Mouse (Mus musculus) hindbrain, embryonic 16.5 days (tissue): ENCODE data around the gene Mtmr11. TPM values are rescaled to one million over a fixed set of nuclear protein-coding genes. Genes with fewer than 3 reads are reported as not detected.
"Not testable (repeated sequence)": the region's sequence is repeated elsewhere in the genome, so short reads cannot be mapped to it uniquely, and the experiment has no call there.

Experiments
- ATAC-seq: fragments of 200-750 bp; cut with Nextera tagmentation; 2 replicates; pipeline ENCODE4 v1.8.0; 2017; ENCODE audit warnings: moderate TSS enrichment, moderate library complexity
- H3K27ac ChIP-seq: fragments of 300-500 bp; sonication (generic); 2 replicates; pipeline ENCODE4 v1.5.1; 2014; ENCODE audit warnings: low read depth, mild to moderate bottlenecking, control low read depth, low read length, moderate library complexity
- H3K27me3 ChIP-seq: fragments of 300-500 bp; sonication (generic); replicated peaks from 2 replicates; pipeline ENCODE4 v1.6.1; 2014; ENCODE audit warnings: low read length; ENCODE audit not compliant: control insufficient read depth, insufficient read depth
- H3K36me3 ChIP-seq: fragments of 300-500 bp; sonication (generic); 2 replicates; pipeline ENCODE4 v1.6.1; 2014; ENCODE audit warnings: mild to moderate bottlenecking, low read length, moderate library complexity, mixed read lengths; ENCODE audit not compliant: control insufficient read depth, insufficient read depth
- H3K4me1 ChIP-seq: fragments of 300-500 bp; sonication (generic); 2 replicates; pipeline ENCODE4 v1.6.1; 2014; ENCODE audit warnings: low read depth, low read length; ENCODE audit not compliant: control insufficient read depth, insufficient read depth
- H3K4me2 ChIP-seq: fragments of 300-500 bp; sonication (generic); 2 replicates; pipeline ENCODE4 v1.6.1; 2014; ENCODE audit warnings: mild to moderate bottlenecking, low read length, control low read depth, moderate library complexity
- H3K4me3 ChIP-seq: fragments of 300-500 bp; sonication (generic); 2 replicates; pipeline ENCODE4 v1.5.1; 2014; ENCODE audit warnings: mild to moderate bottlenecking, low read length, control low read depth, moderate library complexity
- H3K9ac ChIP-seq: fragments of 300-500 bp; sonication (generic); 2 replicates; pipeline ENCODE4 v1.6.1; 2014; ENCODE audit warnings: low read depth, mild to moderate bottlenecking, control low read depth, low read length, moderate library complexity
- H3K9me3 ChIP-seq: fragments of 300-500 bp; sonication (generic); 2 replicates; pipeline ENCODE4 v1.6.1; 2014; ENCODE audit warnings: mild to moderate bottlenecking, low read length, moderate library complexity; ENCODE audit not compliant: control insufficient read depth
- WGBS: fragments of 180-500 bp; shearing (Covaris S2); extraction: QIAGEN DNeasy Blood & Tissue Kit; methylation state at CpG from one replicate; pipeline ENCODE4 v1.1.7; 2014; 5-methylcytosine and 5-hydroxymethylcytosine counted together
- polyA plus RNA-seq: library from polyadenylated mRNA; unstranded; fragments of >200 nt; fragmentation: Nextera tagmentation; extraction: Ambion mirVana; gene quantifications from 2 replicates; pipeline ENCODE4 v1.2.1, GENCODE M21; 2015

Mtmr11 gene
- polyA plus RNA-seq, 1 experiment from 2014 or later = 12.7 TPM

DNA sequence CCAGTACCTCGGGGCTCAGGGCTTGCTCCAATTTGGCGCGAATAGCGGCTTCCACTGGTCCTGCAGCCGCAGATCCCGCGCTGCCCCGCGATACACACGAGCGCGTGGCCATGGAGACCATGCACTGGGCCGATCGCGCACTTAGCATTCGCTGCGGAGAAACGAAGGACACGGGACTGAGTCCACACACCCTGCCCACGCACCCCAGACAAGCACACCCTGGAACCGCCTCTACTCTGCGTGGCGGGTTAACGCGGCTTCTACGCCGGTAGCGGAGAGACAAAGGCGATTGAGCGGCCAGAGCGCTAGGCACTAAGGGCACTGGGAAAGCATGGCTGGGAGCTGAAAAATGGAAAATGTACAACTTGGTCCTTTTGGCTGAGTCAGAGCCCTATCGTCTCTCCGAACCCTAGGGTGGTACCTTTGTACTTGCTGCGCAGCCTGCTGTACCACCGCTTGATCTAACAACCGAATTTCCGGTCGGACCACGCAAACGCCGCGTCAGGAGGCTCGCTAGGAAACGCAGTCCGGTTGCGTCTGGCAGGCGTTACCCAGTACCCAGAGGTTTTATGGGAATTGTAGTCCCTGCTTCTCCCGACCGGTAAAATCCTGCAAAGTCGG, 35.4 kb downstream of the Mtmr11 start:
- no peaks in the 10 kb centered on the region for H3K27me3 ChIP-seq
- H3K4me1 ChIP-seq = peaks cover 11% of the 10 kb centered on the region
- peak overlapping the region; percentile 88 for H3K9ac ChIP-seq
- H3K4me3 ChIP-seq = peak overlapping the region; percentile 74
- H3K27ac ChIP-seq = peak overlapping the region; percentile 96
- peaks cover 16% of the 10 kb centered on the region for H3K36me3 ChIP-seq
- H3K9me3 ChIP-seq = no peaks in the 10 kb centered on the region
- peak; percentile 95 for ATAC-seq
- peak overlapping the region; percentile 95 for H3K4me2 ChIP-seq
- under 1% methylated on average over 50 of the region's 50 CpGs for WGBS

DNA sequence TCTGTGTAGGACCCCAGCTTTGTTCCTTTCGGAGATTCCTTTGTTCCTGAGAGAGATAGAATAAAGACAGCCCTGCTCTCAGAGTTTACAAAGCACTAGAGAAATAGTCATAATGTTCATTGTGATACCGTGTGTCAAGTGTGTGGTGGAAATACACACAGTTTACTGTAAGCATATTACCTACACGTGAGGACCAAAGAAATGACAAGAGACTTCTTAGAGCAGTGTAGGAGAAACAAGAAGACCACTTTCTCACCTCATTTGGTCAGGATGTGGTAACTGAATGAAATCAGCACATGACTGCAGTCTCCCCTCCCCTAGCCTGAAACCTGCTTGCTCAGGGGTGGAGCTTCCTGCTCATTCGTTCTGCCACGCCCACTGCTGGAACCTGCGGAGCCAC, 36.4 kb downstream of the Mtmr11 start:
- peak overlapping the region; percentile 74 for H3K4me3 ChIP-seq
- peaks cover 15% of the 10 kb centered on the region for H3K36me3 ChIP-seq
- peaks cover 11% of the 10 kb centered on the region for H3K4me1 ChIP-seq
- peak; percentile 34 for ATAC-seq
- 3% methylated on average over 6 of the region's 6 CpGs for WGBS
- H3K27me3 ChIP-seq = no peaks in the 10 kb centered on the region
- H3K4me2 ChIP-seq = peak overlapping the region; percentile 95
- peak overlapping the region; percentile 51 for H3K9ac ChIP-seq
- H3K9me3 ChIP-seq = no peaks in the 10 kb centered on the region
- peak overlapping the region; percentile 19; the same call in 1 of the 2 replicates for H3K27ac ChIP-seq

DNA sequence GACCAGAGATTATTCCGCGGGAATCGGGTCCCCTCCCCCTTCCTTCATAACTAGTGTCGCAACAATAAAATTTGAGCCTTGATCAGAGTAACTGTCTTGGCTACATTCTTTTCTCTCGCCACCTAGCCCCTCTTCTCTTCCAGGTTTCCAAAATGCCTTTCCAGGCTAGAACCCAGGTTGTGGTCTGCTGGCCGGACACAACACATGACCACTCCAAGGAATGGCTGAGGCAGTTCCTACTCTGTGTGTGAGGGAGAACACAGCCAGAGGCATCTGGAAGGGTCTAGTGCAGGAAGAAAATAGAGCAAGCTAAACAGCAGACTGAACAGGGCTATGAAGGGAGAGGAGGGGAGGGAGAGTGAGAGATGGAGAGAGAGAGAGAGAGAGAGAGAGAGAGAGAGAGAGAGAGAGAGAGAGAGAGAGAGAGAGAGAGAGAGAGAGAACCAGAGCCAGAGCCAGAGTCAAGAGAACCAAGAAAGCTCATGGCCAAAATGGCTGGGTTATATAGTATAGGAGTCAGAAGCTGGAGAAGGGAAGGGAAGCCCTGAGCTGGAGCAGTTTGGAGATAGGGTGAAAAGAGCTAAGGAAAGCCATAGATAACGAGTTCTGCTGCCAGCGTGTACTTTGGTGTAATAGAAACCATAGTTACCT, 36.9 kb downstream of the Mtmr11 start:
- H3K4me3 ChIP-seq, H3K9ac ChIP-seq, H3K27me3 ChIP-seq, H3K36me3 ChIP-seq, ATAC-seq, H3K9me3 ChIP-seq: not testable (repeated sequence)
- peaks cover 11% of the 10 kb centered on the region for H3K4me1 ChIP-seq
- 36% methylated on average over 7 of the region's 8 CpGs for WGBS
- H3K4me2 ChIP-seq = peak overlapping the region; percentile 95
- 0 out of 2 replicates have a peak overlapping the region, but pooled peaks have one; percentile 48 for H3K27ac ChIP-seq

DNA sequence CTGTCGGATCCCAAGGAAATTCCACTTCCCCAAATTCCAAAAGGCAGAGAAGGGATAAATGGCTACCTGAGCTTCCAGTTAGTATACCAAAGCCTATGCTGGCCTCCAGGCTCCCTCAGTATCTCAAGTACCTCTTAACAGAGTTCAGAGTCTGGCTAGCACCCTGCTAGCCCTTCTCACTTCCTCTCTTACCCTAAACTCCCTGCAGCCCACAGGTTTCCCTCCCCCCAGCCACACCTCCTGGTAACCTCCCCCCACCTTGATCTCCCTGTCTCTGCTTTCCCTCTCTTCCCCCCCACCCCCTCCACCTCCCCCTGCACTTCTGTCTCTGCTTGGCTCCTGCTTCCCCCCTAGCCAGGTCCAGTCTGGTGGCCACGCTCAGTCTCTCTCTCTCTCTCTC, 37.9 kb downstream of the Mtmr11 start:
- Histone ChIP-seq H3K9me3 (no peaks in the 10 kb centered on the region), H3K36me3 (peaks cover under 1% of the 10 kb centered on the region; the same call in 1 of the 2 replicates), H3K4me2 (no peak overlapping the region), H3K27ac (no peak overlapping the region), H3K27me3 (no peaks in the 10 kb centered on the region), H3K9ac (no peak overlapping the region), H3K4me3 (no peak overlapping the region), H3K4me1 (peaks cover 11% of the 10 kb centered on the region)
- WGBS = 79% methylated on average over 2 of the region's 2 CpGs
- no peak for ATAC-seq

DNA sequence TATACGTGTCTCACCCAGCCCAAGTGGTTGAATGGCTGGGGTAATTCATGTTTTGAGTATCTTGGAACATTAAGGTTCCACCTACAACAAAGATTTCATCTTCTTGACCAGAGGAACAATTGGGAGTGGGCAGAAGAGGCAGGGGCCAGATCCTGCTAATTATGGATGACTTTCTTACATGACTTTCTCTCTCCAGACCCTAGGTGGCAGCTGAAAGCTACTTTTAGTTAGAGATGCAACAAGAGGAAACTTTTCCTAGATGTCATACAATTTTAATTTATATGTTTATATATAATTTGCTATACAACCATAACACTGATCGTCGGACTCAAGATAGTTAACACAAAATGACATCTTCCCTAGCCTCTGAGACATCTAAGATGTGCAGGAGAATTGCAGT, 46.0 kb downstream of the Mtmr11 start:
- H3K4me3 ChIP-seq = no peak overlapping the region
- no peak for ATAC-seq
- 88% methylated on average over 3 of the region's 3 CpGs for WGBS

DNA sequence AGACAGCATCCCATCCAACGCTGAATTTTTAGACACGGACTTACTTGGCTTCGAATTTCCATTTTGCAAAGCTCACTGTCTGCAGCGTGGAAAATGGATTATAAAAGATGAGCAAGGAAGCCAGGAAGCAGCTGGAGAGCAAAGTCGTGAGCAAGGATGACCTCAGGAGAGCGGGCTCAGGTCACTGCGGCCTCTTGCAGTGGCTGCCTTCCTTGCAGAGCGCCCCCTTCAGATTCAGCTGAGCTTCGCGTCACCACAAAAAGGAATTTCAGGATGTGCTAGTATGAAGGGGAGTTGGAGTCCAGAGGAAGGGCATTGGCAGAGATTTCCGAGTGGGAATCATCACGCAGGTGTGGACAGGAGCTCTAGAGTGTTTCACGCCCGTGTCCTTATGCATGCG, 47.4 kb downstream of the Mtmr11 start:
- no peak overlapping the region for H3K4me3 ChIP-seq
- H3K36me3 ChIP-seq = no peaks in the 10 kb centered on the region
- H3K27ac ChIP-seq = no peak overlapping the region
- no peaks in the 10 kb centered on the region; the same call in 1 of the 2 replicates for H3K27me3 ChIP-seq
- no peaks in the 10 kb centered on the region for H3K9me3 ChIP-seq
- no peak for ATAC-seq
- no peak overlapping the region for H3K4me2 ChIP-seq
- H3K4me1 ChIP-seq = no peaks in the 10 kb centered on the region
- 22% methylated on average over 15 of the region's 15 CpGs for WGBS
- H3K9ac ChIP-seq = no peak overlapping the region

More for the DNA sequence above, 46.0 kb downstream of the Mtmr11 start:
- no peaks in the 10 kb centered on the region; the same call in 1 of the 2 replicates for H3K27me3 ChIP-seq
- no peak overlapping the region for H3K27ac ChIP-seq
- H3K36me3 ChIP-seq = no peaks in the 10 kb centered on the region
- H3K4me1 ChIP-seq = no peaks in the 10 kb centered on the region
- H3K9ac ChIP-seq = no peak overlapping the region
- H3K9me3 ChIP-seq = no peaks in the 10 kb centered on the region
- H3K4me2 ChIP-seq = no peak overlapping the region

DNA sequence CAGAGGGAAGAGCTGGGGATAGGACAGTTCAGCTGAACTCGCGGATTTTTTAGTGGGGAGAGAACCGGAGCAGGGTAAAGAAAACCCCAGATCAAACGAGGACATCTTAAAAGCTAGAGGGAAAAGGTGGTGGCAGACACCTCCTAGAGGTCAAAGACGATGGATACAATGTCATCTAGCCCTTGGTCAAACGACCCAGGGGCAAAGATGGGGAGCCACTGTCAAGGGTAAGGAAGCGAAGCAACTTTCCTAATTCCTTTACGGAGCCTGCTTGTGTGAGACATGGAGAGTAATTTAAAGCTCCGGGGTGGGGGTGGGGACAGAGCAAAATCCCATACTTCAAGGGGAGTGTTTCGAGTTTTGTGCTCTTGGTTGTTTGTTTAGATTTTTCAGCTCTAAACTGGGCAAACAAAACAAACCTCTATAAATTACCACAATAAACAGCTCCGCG, 57.4 kb downstream of the Mtmr11 start:
- H3K4me3 ChIP-seq = peak overlapping the region; percentile 60
- H3K9me3 ChIP-seq = no peaks in the 10 kb centered on the region
- no peaks in the 10 kb centered on the region for H3K36me3 ChIP-seq
- no peaks in the 10 kb centered on the region for H3K27me3 ChIP-seq
- H3K9ac ChIP-seq = peak overlapping the region; percentile 72
- H3K4me2 ChIP-seq = peak overlapping the region; percentile 77
- H3K27ac ChIP-seq = peak overlapping the region; percentile 82
- 0% methylated on average over 12 of the region's 12 CpGs for WGBS
- H3K4me1 ChIP-seq = peaks cover 21% of the 10 kb centered on the region
- ATAC-seq = peak; percentile 22

DNA sequence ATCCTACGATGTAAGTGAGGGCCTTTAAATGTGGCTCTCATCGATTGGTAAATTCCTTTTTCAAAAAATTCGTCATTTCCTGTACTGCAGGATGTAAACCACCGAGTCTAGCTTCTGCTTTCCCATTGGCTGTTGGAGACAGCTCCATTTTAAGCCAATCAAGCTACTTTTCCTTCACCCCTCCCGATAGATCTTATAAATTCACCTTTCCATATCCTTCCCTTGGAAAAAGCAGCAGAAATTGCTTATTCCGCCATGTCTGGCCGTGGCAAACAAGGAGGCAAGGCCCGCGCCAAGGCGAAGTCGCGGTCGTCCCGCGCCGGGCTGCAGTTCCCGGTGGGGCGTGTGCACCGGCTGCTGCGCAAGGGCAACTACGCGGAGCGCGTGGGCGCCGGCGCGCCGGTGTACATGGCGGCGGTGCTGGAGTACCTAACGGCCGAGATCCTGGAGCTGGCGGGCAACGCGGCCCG, 57.9 kb downstream of the Mtmr11 start, which contains the start of the genes Bola1 and Hist2h2ab:
Bola1 (minus strand) TSS at position 49 of the 470 bp plus-strand sequence.
Hist2h2ab (plus strand) TSS at position 205 of the 470 bp plus-strand sequence.
- Histone ChIP-seq H3K4me2 (peak within 1 kb of the TSS; percentile 77), H3K27ac (peak within 1 kb of the TSS; percentile 95), H3K9me3 (no peaks in the 10 kb centered on the region), H3K4me3 (peak within 1 kb of the TSS; percentile 60), H3K36me3 (no peaks in the 10 kb centered on the region), H3K27me3 (no peaks in the 10 kb centered on the region), H3K9ac (peak within 1 kb of the TSS; percentile 77), H3K4me1 (peaks cover 21% of the 10 kb centered on the region)
- 1% methylated on average over 37 of the region's 37 CpGs for WGBS
- ATAC-seq = peak; percentile 94

DNA sequence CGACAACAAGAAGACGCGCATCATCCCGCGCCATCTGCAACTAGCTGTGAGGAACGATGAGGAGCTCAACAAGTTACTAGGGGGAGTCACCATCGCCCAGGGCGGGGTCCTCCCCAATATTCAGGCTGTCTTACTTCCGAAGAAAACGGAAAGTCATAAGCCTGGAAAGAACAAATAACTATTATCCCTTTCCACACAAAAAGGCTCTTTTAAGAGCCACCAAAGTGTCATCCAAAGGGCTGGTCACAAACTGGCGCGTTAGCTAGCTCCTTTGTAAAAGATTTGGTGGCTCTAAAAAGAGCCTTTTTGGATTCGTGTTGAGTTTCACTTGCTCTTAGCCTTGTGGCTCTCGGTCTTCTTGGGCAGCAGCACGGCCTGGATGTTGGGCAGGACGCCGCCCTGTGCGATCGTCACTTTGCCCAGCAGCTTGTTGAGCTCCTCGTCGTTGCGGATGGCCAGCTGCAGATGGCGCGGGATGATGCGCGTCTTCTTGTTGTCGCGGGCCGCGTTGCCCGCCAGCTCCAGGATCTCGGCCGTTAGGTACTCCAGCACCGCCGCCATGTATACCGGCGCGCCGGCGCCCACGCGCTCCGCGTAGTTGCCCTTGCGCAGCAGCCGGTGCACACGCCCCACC, 58.4 kb downstream of the Mtmr11 start:
- ATAC-seq = peak; percentile 7
- Histone ChIP-seq H3K4me1 (peaks cover 21% of the 10 kb centered on the region), H3K4me2 (peak overlapping the region; percentile 77), H3K4me3 (peak overlapping the region; percentile 60), H3K27ac (peak overlapping the region; percentile 95), H3K9ac (peak overlapping the region; percentile 77)
- under 1% methylated on average over 21 of the region's 47 CpGs for WGBS
- not testable (repeated sequence) for H3K36me3 ChIP-seq, H3K9me3 ChIP-seq, H3K27me3 ChIP-seq
